Comparison of ENCODE assay signal across 7 mouse cellular contexts in the genomic region with DNA sequence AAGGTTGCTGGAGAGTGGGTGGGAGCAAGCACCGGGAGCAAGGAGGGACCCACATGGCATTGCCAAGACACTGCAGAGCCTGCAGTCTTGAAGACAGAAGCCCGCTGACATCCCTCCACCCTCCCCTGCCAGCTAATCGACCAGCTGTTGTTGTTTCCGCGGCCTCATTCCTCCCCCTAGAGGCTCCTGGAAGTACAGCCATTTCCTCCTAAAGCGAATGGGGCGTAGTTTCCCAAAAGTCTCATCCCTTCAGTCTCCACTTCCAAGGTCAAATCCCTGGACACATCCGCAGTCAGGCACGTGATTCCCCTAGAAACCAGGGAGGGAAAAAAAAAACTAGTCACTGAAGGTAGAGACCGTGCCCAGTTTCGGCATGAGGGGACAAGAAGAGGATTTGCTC. TPM values are rescaled to one million over a fixed set of nuclear protein-coding genes. Genes with fewer than 3 reads are reported as not detected.
DNase-seq lines count a peak whose midpoint lies in the region; ATAC-seq lines count a peak whose summit lies in the region.

No protein-coding gene starts in this region.

- H3K4me3 ChIP-seq in hindbrain, embryonic 12.5 days = no peak overlapping the region

- no peaks in the 10 kb centered on the region for H3K36me3 ChIP-seq in hindbrain, embryonic 12.5 days

- peak; percentile 63; the same call in 1 of the 2 replicates for ATAC-seq in hindbrain, embryonic 12.5 days (ENCODE audit: low FRiP score)

- no peaks in the 10 kb centered on the region for H3K27me3 ChIP-seq in hindbrain, embryonic 12.5 days

- no peaks in the 10 kb centered on the region for H3K9me3 ChIP-seq in hindbrain, embryonic 12.5 days (replicated peaks)

- no peak overlapping the region for H3K27ac ChIP-seq in hindbrain, embryonic 12.5 days

- H3K4me1 ChIP-seq in hindbrain, embryonic 12.5 days = peaks cover 3% of the 10 kb centered on the region; the same call in 1 of the 2 replicates

- H3K4me2 ChIP-seq in hindbrain, embryonic 12.5 days (replicated peaks) = no peak overlapping the region; the same call in 1 of the 2 replicates

- 7% methylated on average over 11 of the region's 11 CpGs for WGBS in hindbrain, embryonic 12.5 days

- H3K9ac ChIP-seq in hindbrain, embryonic 12.5 days = no peak overlapping the region

- peak; percentile 93 for DNase-seq in NIH3T3 (ENCODE audit: low read depth)
- DNase-seq in cerebellum, adult 9-10 months = peak; percentile 80
- peak; percentile 44 to 60 for DNase-seq in frontal cortex, postnatal 14 days (ENCODE audit: low spot score in 2 of 2)
- peak; percentile 60 to 64 for DNase-seq in layer of hippocampus, postnatal 36 days
- peak; percentile 85 for DNase-seq in lung, postnatal 36 days
- peak; percentile 83 for DNase-seq in right cerebral cortex, adult 2 months (ENCODE audit: low spot score in 2 of 2)

RNA-seq across cellular contexts. Expression of a gene that starts 1.1 kb away (rescaled TPM):
- not detected in 2 replicates for polyA plus RNA-seq in hindbrain, embryonic 12.5 days (2016; fragmentation: Nextera tagmentation; extraction: Ambion mirVana)
- total RNA-seq in layer of hippocampus, postnatal 36 days (2021) = 1 to 10 TPM; 1.0 to 1.2 TPM

RNA-seq across cellular contexts. Expression of a gene that starts 17.3 kb away (rescaled TPM):
- polyA plus RNA-seq in hindbrain, embryonic 12.5 days (2016; fragmentation: Nextera tagmentation; extraction: Ambion mirVana) = 67.9 and 68.4 TPM in 2 replicates
- total RNA-seq in layer of hippocampus, postnatal 36 days (2021) = 10 to 100 TPM; 64.2 to 64.8 TPM

RNA-seq across cellular contexts. Expression of a gene that starts 18.8 kb away (rescaled TPM):
- polyA plus RNA-seq in hindbrain, embryonic 12.5 days (2016; fragmentation: Nextera tagmentation; extraction: Ambion mirVana) = 9.4 and 12.5 TPM in 2 replicates
- total RNA-seq in layer of hippocampus, postnatal 36 days (2021) = 1 to 10 TPM in 1 of 2 experiments, under 1 TPM in 1; 0.58 to 1.5 TPM

RNA-seq across cellular contexts. Expression of a gene that starts 29.0 kb away (rescaled TPM):
- 28.5 and 29.7 TPM in 2 replicates for polyA plus RNA-seq in hindbrain, embryonic 12.5 days (2016; fragmentation: Nextera tagmentation; extraction: Ambion mirVana)
- total RNA-seq in layer of hippocampus, postnatal 36 days (2021) = 100 to 1,000 TPM; 172 to 173 TPM

RNA-seq across cellular contexts. Expression of a gene that starts 37.5 kb away (rescaled TPM):
- 97.2 and 103 TPM in 2 replicates for polyA plus RNA-seq in hindbrain, embryonic 12.5 days (2016; fragmentation: Nextera tagmentation; extraction: Ambion mirVana)
- total RNA-seq in layer of hippocampus, postnatal 36 days (2021) = 100 to 1,000 TPM; 227 to 234 TPM
